Mouse (Mus musculus): ENCODE measurements around the gene Tspan11.

Tspan11 gene

GRCm38 (mm10) chr6:127887511-127888421 is at the start of gene Tspan11:
Gene Tspan11, plus strand, starts transcription at chr6:127887589.
- peak; percentile 55 for DNase-seq (ENCODE audit: low read depth, low spot score)

DNA sequence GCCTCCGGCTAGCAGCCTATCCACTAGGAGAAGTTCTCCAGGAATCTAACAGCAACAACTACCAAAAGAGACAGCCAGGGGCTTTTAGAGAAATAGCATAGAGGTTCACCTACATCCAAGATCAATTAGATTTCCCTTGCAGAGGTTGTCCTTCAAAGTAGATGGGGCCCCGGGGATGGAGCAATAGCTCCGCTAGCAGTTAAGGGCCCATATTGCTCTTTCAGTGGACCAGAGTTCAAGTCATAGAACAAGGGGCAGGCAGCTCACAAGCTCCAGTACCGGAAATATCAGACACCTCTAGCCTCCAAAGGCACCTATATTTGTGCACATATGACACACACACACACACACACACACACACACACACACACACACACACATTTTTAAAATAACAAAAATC is 49.5 kb upstream of the Tspan11 start:
- DNase-seq (ENCODE audit: low read depth, low spot score) = no peak

GRCm38 (mm10) chr6:127839538-127839937 is 47.9 kb upstream of the Tspan11 start:
- DNase-seq (ENCODE audit: low read depth, low spot score) = no peak

GRCm38 (mm10) chr6:127840171-127840570 is 47.2 kb upstream of the Tspan11 start:
- DNase-seq (ENCODE audit: low read depth, low spot score) = no peak

GRCm38 (mm10) chr6:127841326-127841725 is 46.1 kb upstream of the Tspan11 start:
- no peak for DNase-seq (ENCODE audit: low read depth, low spot score)

GRCm38 (mm10) chr6:127846521-127846920 is 40.9 kb upstream of the Tspan11 start:
- DNase-seq (ENCODE audit: low read depth, low spot score) = no peak

DNA sequence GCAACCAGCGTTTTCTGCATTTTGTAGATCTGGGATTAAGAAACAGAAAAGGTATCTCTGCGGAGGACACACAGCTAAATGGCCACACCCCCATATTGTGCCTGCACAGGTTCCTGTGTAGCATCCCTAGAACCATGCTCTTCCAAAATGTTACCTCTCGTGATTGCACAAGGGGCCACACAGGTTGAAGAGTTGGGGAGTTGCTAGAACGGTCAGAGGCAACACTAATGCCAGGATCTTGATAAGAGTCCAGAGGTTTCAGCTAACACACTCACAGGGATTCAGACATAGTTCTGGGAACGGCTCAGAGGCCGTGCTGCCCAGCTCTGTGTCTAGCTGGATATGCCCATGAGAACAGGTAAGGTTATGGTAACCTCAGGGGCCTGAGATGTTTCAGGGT is 37.9 kb upstream of the Tspan11 start:
- no peak for DNase-seq (ENCODE audit: low read depth, low spot score)

GRCm38 (mm10) chr6:127851611-127852010 is 35.8 kb upstream of the Tspan11 start:
- no peak for DNase-seq (ENCODE audit: low read depth, low spot score)

DNA sequence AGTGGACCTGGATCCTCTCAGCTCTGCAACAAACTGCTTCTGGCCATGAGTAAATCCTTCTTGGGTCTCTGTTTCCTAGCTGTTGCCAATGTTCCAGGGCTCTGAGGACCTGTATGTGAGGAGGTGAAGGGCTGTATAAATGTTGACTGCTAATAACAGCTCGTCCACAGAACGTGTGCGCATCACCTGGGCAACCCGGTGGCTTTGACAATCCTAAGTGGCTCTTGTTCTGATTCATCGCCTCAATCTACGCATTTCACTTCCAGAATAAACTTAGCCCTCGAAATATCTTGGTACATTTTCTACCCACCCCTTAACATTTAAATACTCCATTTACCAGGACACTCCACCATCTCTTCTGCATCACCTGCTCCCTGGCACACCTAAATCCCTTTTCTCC is 34.1 kb upstream of the Tspan11 start:
- DNase-seq (ENCODE audit: low read depth, low spot score) = no peak

- DNase-seq (ENCODE audit: low read depth, low spot score) = no peak
Observed at GRCm38 (mm10) chr6:127853771-127854687, 33.4 kb upstream of the Tspan11 start.

DNA sequence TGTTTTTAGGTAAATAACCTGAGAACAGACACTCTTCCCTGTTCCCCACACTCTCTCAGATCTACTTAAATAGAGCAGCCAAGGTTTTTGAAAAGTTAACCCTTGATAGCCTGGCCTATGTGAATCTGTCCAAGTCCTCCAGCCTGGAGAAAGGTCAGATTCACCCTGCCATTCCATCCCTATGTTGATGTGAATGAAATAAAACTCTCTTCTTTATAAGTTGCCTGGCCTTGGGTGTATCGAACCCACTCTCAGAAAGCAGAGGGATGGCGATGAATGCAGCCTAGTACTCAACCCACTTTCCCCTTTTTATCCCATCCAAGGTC is 32.7 kb upstream of the Tspan11 start:
- no peak for DNase-seq (ENCODE audit: low read depth, low spot score)

DNA sequence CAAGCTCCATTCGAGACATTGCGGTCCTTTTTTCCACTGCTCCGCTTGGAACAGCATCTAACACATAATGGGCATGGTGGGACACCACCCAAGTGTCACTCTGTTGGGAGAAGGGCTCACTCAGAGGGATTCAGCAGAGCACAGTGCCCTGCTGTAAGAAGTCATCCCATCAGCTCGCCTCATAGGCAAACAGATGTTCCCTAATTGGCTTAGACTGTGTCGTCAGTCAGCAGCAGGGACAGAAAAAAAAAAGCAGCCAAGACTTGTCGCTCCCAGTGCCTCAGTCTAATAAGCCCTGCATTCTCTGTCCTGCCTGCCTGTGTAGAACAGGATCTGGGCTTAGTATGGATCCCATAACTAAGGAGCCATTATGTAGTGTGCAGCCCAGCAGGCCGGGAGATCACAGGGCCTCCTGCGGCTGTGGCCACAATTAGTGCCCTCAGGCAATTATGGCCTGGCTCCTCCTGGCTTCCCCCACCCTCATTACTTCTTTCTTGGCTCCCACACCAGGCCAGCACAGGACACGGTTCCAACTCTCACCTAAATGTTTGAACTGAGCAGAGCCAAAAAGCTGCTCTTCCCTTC is 31.6 kb upstream of the Tspan11 start:
- no peak for DNase-seq (ENCODE audit: low read depth, low spot score)

- no peak for DNase-seq (ENCODE audit: low read depth, low spot score)
Observed at GRCm38 (mm10) chr6:127861951-127862350, 25.4 kb upstream of the Tspan11 start.

DNA sequence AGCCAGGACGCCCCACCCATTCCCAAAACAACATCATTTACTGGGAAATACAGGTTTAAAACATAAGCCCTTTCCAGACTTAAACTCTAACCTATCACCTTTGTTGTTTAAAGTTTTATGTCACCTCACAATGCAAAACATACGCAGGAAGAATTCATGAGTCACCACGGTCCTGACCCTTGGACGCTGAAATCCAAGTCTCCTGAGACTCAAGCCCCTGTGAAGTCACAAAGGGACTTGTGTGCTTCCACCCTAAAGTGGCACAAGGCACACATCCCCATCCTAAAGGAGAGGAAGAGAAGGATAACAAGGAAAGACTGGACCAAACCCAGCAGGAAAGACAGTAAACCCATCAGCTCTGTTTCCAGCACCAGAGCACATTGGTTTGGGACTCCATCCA is 22.0 kb upstream of the Tspan11 start:
- no peak for DNase-seq (ENCODE audit: low read depth, low spot score)

- no peak for DNase-seq (ENCODE audit: low read depth, low spot score)
Observed at GRCm38 (mm10) chr6:127868546-127868945, 18.8 kb upstream of the Tspan11 start.

- DNase-seq (ENCODE audit: low read depth, low spot score) = no peak
Observed at GRCm38 (mm10) chr6:127869121-127869520, 18.3 kb upstream of the Tspan11 start.

DNA sequence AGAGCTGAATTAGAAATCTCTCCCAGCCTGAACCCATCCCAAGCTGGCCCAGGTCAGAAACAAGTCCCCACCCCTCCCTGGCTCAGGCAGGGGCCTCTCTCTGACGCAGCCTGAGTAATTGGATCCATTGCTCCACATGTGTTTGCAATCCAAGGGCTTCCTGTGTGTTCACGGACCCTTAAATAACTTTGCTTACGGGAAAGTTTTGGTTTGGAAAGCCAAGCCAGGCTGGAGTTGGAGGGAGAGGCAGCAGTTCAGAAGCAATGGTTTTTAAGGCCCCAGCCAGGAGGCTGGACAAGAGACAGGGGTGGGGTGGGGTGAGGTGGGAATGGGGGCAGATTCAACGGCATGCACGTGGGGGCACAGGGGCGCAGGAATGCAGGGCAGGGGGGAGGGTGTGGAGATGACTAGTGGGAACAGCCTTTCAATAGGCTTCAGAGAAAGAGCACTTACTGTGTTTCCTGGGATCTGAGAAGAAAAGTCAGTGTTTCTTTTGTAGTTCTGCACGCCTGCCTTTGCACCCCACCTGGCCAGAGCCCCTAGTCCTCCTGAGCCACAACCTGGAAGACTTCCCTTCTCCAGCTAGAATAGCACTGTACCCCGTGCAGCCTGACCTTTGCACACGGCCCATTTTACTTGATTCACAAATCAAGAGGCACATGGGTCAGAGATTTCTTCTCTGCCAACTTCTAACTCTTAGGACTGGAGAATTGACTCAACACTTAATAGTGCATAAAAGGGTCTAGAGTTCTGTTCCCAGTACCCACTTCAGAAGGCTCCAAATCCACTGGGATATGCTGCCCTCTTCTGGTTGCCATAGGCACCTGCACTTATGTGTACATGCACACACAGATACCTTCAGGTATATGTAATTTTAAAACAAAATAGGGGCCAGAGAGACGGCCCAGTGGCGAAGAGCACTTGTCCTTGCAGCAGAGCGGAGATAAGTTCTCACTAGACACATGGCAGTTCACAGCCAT is 16.8 kb upstream of the Tspan11 start:
- DNase-seq (ENCODE audit: low read depth, low spot score) = peak; percentile 79

- DNase-seq (ENCODE audit: low read depth, low spot score) = no peak
Observed at GRCm38 (mm10) chr6:127871436-127871835, 16.0 kb upstream of the Tspan11 start.

GRCm38 (mm10) chr6:127872581-127872980 is 14.8 kb upstream of the Tspan11 start:
- no peak for DNase-seq (ENCODE audit: low read depth, low spot score)

- DNase-seq (ENCODE audit: low read depth, low spot score) = no peak
Observed at GRCm38 (mm10) chr6:127875883-127876282, 11.5 kb upstream of the Tspan11 start.

- no peak for DNase-seq (ENCODE audit: low read depth, low spot score)
Observed at GRCm38 (mm10) chr6:127876436-127876835, 11.0 kb upstream of the Tspan11 start.
